Mouse (Mus musculus): Measurements from ENCODE around the gene Hist1h2ae.

- TF ChIP-seq POLR2A (IDR thresholded peaks at IDR 0.05; ENCODE audit: low read depth, low read length) (no peak), CTCF (conservative IDR thresholded peaks at IDR 0.05; ENCODE audit: insufficient read depth, insufficient read length, low read depth, low read length) (no peak)
These were observed 32.8 kb downstream of the Hist1h2ae start for GRCm38 (mm10) chr13:23538249-23538648.
